In genomic region chr1:182982995-182983394, GRCm38 (mm10) we compare ENCODE assay signal across 8 mouse cellular contexts. TPM values are rescaled to one million over a fixed set of nuclear protein-coding genes. Genes with fewer than 3 reads are reported as not detected.
DNase-seq lines count a peak whose midpoint lies in the region; ATAC-seq and TF ChIP-seq lines count a peak whose summit lies in the region.

No protein-coding gene starts in this region.

- H3K4me1 ChIP-seq in forebrain, postnatal 0 days (ENCODE audit: insufficient read depth) = peaks cover 7% of the 10 kb centered on the region; the same call in 1 of the 2 replicates
- H3K4me1 ChIP-seq in lung, adult 2 months (ENCODE audit: control insufficient read depth, insufficient read depth, low read length) = peaks cover 4% of the 10 kb centered on the region; the same call in 1 of the 2 replicates
- peaks cover 14% of the 10 kb centered on the region for H3K4me1 ChIP-seq in neural tube, embryonic 15.5 days

- H3K27ac ChIP-seq in forebrain, postnatal 0 days (ENCODE audit: low read depth, low read length) = peak overlapping the region; percentile 45; the same call in 1 of the 2 replicates
- H3K27ac ChIP-seq in layer of hippocampus, adult 2 months = peak overlapping the region; percentile 16; the same call in 1 of the 2 replicates
- peak overlapping the region; percentile 70 for H3K27ac ChIP-seq in neural tube, embryonic 15.5 days (replicated peaks)

- H3K4me2 ChIP-seq in forebrain, postnatal 0 days (ENCODE audit: low read depth) = peak overlapping the region; percentile 72
- H3K4me2 ChIP-seq in neural tube, embryonic 15.5 days = peak overlapping the region; percentile 65

- H3K27me3 ChIP-seq in forebrain, postnatal 0 days (ENCODE audit: insufficient read depth, low read length) = peaks cover 10% of the 10 kb centered on the region; the same call in 1 of the 2 replicates
- H3K27me3 ChIP-seq in neural tube, embryonic 15.5 days (replicated peaks) = no peaks in the 10 kb centered on the region

- TF ChIP-seq POLR2A in lung, adult 2 months (IDR thresholded peaks at IDR 0.05; ENCODE audit: borderline replicate concordance, extremely low read depth, low read depth, low read length) = peak; percentile 36; the same call in 1 of the 2 replicates

- H3K9me3 ChIP-seq in forebrain, postnatal 0 days (ENCODE audit: low read length) = no peaks in the 10 kb centered on the region
- H3K9me3 ChIP-seq in neural tube, embryonic 15.5 days (replicated peaks) = no peaks in the 10 kb centered on the region

- H3K4me3 ChIP-seq in forebrain, postnatal 0 days (ENCODE audit: low read depth, low read length) = peak overlapping the region; percentile 33
- H3K4me3 ChIP-seq in layer of hippocampus, adult 2 months = peak overlapping the region; percentile 48
- H3K4me3 ChIP-seq in lung, adult 2 months (replicated peaks; ENCODE audit: extremely low read depth, low read depth, low read length) = peak overlapping the region; percentile 38
- peak overlapping the region; percentile 34 for H3K4me3 ChIP-seq in neural tube, embryonic 15.5 days (replicated peaks)

- no peaks in the 10 kb centered on the region for H3K36me3 ChIP-seq in forebrain, postnatal 0 days (ENCODE audit: insufficient read depth)
- no peaks in the 10 kb centered on the region for H3K36me3 ChIP-seq in neural tube, embryonic 15.5 days

- peak; percentile 69 for TF ChIP-seq CTCF in forebrain, postnatal 0 days (IDR thresholded peaks at IDR 0.05; ENCODE audit: low read depth)
- TF ChIP-seq CTCF in layer of hippocampus, adult 2 months (conservative IDR thresholded peaks at IDR 0.05) = peak; percentile 77
- TF ChIP-seq CTCF in lung, adult 2 months (IDR thresholded peaks at IDR 0.05; ENCODE audit: insufficient read depth, low read length) = peak; percentile 51

- DNase-seq in ES-CJ7 (ENCODE audit: low read depth, low spot score) = peak; percentile 97
- peak; percentile 79 for DNase-seq in cerebellum, adult 11 months
- DNase-seq in forebrain, postnatal 0 days = peak; percentile 92
- DNase-seq in heart, postnatal 4 days = peak; percentile 94
- peak; percentile 84 to 87 for DNase-seq in layer of hippocampus, adult 2 months (ENCODE audit: low spot score in 2 of 2)
- peak; percentile 77 for DNase-seq in lung, adult 2 months
- DNase-seq in testis, postnatal 10 days (ENCODE audit: low spot score) = peak; percentile 95

- ATAC-seq in forebrain, postnatal 0 days = peak; percentile 98
- ATAC-seq in neural tube, embryonic 15.5 days (ENCODE audit: low FRiP score) = peak; percentile 96

- H3K9ac ChIP-seq in forebrain, postnatal 0 days = peak overlapping the region; percentile 63
- H3K9ac ChIP-seq in neural tube, embryonic 15.5 days (replicated peaks) = peak overlapping the region; percentile 54

- under 1% methylated on average over 13 of the region's 15 CpGs for WGBS in forebrain, postnatal 0 days
- under 1% methylated on average over 13 of the region's 15 CpGs for WGBS in lung, adult 2 months
- WGBS in neural tube, embryonic 15.5 days = 2% methylated on average over 13 of the region's 15 CpGs

RNA-seq across cellular contexts. Expression of gene Tlr5, which starts 28.4 kb away (rescaled TPM):
- total RNA-seq in forebrain, postnatal 0 days (2014; rRNA removed) = 0.38 and 0.76 TPM in 2 replicates
- 0.18 and 0.21 TPM in 2 replicates for polyA plus RNA-seq in forebrain, postnatal 0 days (2015; fragmentation: Nextera tagmentation; extraction: Ambion mirVana)
- 1 to 10 TPM; 1.9 to 2.0 TPM for total RNA-seq in heart, postnatal 4 days (2021)
- under 1 TPM; 0.22 to 0.44 TPM for total RNA-seq in layer of hippocampus, adult 2 months (2021)
- 6.1 and 7.4 TPM in 2 replicates for polyA plus RNA-seq in lung, adult 2 months (2012; rRNA removed)
- 0.36 and 0.61 TPM in 2 replicates for polyA plus RNA-seq in neural tube, embryonic 15.5 days (2015; fragmentation: Nextera tagmentation; extraction: Ambion mirVana)

Comparison
In these comparisons a context has a peak if more than half of its experiments do, and no peak if none do; other contexts are left out.
1. Peak in every context shown above with its lines: DNase-seq, ATAC-seq, H3K4me3 ChIP-seq and H3K27ac ChIP-seq.
2. H3K27ac ChIP-seq: peak in every context shown above with its lines; median percentile 70 in neural tube, embryonic 15.5 days; 45 in forebrain, postnatal 0 days; 16 in layer of hippocampus, adult 2 months.